Mouse (Mus musculus) stomach, embryonic 14.5 days (tissue): ENCODE measurements around the gene Csnk2a2. TPM values are rescaled to one million over a fixed set of nuclear protein-coding genes. Genes with fewer than 3 reads are reported as not detected.

Experiments
- ATAC-seq: fragments of 200-750 bp; cut with Nextera tagmentation; 2 replicates; pipeline ENCODE4 v1.8.0; 2017; ENCODE audit warnings: low read depth, moderate TSS enrichment; ENCODE audit not compliant: insufficient number of reproducible peaks, insufficient read depth, low FRiP score
- H3K27ac ChIP-seq: fragments of 300-500 bp; sonication (generic); 2 replicates; pipeline ENCODE4 v1.5.1; 2014; ENCODE audit warnings: mild to moderate bottlenecking, low read length, moderate library complexity, mixed read lengths
- H3K27me3 ChIP-seq: fragments of 300-500 bp; sonication (generic); 2 replicates; pipeline ENCODE4 v1.6.1; 2014; ENCODE audit warnings: low read length, control low read depth, mixed read lengths; ENCODE audit not compliant: control insufficient read depth, insufficient read depth
- H3K36me3 ChIP-seq: fragments of 300-500 bp; sonication (generic); 2 replicates; pipeline ENCODE4 v1.6.1; 2014; ENCODE audit warnings: mild to moderate bottlenecking, control low read depth, low read length, moderate library complexity, mixed read lengths; ENCODE audit not compliant: control insufficient read depth, insufficient read depth
- H3K4me1 ChIP-seq: fragments of 300-500 bp; sonication (generic); 2 replicates; pipeline ENCODE4 v1.6.1; 2014; ENCODE audit warnings: low read length, control low read depth, mixed read lengths; ENCODE audit not compliant: control insufficient read depth, insufficient read depth
- H3K4me2 ChIP-seq: fragments of 300-500 bp; sonication (generic); replicated peaks from 2 replicates; pipeline ENCODE4 v1.6.1; 2014; ENCODE audit warnings: low read depth, low read length, control low read depth
- H3K4me3 ChIP-seq: fragments of 300-500 bp; sonication (generic); 2 replicates; pipeline ENCODE4 v1.5.1; 2014; ENCODE audit warnings: low read depth, low read length, control low read depth
- H3K9ac ChIP-seq: fragments of 300-500 bp; sonication (generic); replicated peaks from 2 replicates; pipeline ENCODE4 v1.6.1; 2014; ENCODE audit warnings: low read depth, mild to moderate bottlenecking, control low read depth, low read length, moderate library complexity, mixed read lengths
- H3K9me3 ChIP-seq: fragments of 300-500 bp; sonication (generic); 2 replicates; pipeline ENCODE4 v1.6.1; 2016; ENCODE audit warnings: low read depth, low read length, control low read depth; ENCODE audit not compliant: control insufficient read depth
- WGBS: fragments of 180-500 bp; shearing (Covaris S2); extraction: QIAGEN DNeasy Blood & Tissue Kit; methylation state at CpG from one replicate; pipeline ENCODE4 v1.1.7; 2014; 5-methylcytosine and 5-hydroxymethylcytosine counted together
- polyA plus RNA-seq: library from polyadenylated mRNA; unstranded; fragments of >200 nt; fragmentation: Nextera tagmentation; extraction: Ambion mirVana; gene quantifications from 2 replicates; pipeline ENCODE4 v1.2.1, GENCODE M21; 2014

The Csnk2a2 gene
- polyA plus RNA-seq, 1 experiment from 2014 or later = 23.9 TPM

DNA sequence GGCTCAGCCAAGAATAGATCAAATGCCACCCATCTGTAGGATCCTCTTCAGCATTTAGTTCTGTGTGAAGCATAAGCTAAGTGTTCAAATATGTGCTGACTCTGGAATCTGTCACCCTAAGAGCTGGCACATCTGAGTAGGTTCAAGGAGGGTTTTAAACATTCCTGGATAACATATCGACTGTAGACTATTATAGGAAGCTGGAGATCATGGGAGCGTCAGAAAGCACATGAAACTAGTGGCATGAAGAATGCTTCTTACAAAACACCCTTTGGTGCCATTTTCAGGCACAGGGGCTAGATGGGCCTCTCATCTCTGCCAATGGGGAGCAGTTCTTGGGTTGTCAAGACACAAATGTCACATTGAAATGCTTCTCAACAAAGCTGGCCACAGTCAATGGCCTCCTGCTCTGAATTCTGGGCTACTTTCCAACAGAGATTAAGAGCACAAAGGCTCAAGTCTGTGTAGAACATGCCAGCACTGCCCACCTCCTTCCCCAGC is 63.0 kb downstream of the Csnk2a2 start:
- no peak overlapping the region for H3K4me2 ChIP-seq
- H3K9me3 ChIP-seq = no peaks in the 10 kb centered on the region
- no peak overlapping the region for H3K4me3 ChIP-seq
- no peak overlapping the region for H3K9ac ChIP-seq
- WGBS = 28% methylated on average over 2 of the region's 2 CpGs
- no peaks in the 10 kb centered on the region for H3K27me3 ChIP-seq
- ATAC-seq = no peak
- H3K36me3 ChIP-seq = peaks cover 12% of the 10 kb centered on the region
- peak overlapping the region; percentile 89; the same call in 1 of the 2 replicates for H3K27ac ChIP-seq
- H3K4me1 ChIP-seq = peaks cover 48% of the 10 kb centered on the region

DNA sequence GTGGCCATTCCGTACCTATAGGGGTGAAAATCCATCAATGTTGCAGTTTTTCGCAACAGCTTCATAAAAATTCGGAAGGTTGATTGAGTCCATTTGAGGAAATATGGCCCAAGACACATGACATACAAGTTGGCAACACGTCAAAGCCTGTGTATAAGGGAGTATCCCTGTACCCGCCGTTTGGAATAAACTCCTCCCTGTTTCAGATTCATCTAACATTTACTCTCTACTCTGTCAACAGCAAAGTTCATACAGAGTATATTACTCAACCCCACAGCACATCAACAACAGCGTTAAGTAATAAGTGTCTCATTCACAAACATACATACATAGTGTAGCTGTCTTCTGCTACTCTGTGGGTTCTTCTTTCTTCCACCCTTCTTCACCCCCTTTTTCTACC is 65.2 kb downstream of the Csnk2a2 start:
- Histone ChIP-seq H3K36me3 (peaks cover 32% of the 10 kb centered on the region), H3K27ac (no peak overlapping the region), H3K4me3 (no peak overlapping the region), H3K4me1 (peaks cover 36% of the 10 kb centered on the region), H3K4me2 (no peak overlapping the region), H3K9ac (no peak overlapping the region), H3K9me3 (no peaks in the 10 kb centered on the region), H3K27me3 (no peaks in the 10 kb centered on the region)
- WGBS = 77% methylated on average over 7 of the region's 7 CpGs
- ATAC-seq = no peak

DNA sequence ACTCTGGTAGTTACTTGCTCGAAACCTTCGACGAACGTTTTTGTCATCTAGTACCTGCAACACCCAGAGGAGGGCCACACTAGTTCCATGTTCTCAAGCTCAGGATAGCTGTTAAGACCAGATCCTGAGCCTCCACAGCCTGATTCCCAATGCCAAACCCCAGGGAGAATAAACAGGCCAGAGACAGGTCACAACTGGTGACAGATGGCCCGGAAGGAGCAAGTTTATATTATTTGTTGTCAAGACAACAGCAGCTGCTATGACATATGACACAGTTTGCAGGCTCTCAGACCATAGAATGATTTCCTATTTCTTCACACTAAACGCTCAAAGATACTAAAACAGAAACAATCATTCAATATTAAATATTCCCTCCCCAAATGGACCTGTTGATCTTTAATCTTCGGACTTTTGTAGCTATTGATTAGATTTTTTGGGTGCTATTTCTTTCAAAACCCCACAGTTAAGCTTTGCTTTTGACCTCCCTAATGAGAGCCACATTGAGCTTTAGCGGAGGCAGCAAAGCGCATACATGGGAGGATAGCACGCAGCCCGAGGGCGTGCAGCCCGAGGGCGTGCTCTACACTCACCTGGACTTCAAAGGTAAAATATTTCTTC is 67.5 kb downstream of the Csnk2a2 start:
- Histone ChIP-seq H3K9ac (no peak overlapping the region), H3K27me3 (no peaks in the 10 kb centered on the region), H3K4me2 (no peak overlapping the region), H3K9me3 (no peaks in the 10 kb centered on the region), H3K4me3 (no peak overlapping the region), H3K4me1 (peaks cover 16% of the 10 kb centered on the region), H3K36me3 (peaks cover 41% of the 10 kb centered on the region), H3K27ac (no peak overlapping the region)
- WGBS = 92% methylated on average over 14 of the region's 14 CpGs
- ATAC-seq = no peak

DNA sequence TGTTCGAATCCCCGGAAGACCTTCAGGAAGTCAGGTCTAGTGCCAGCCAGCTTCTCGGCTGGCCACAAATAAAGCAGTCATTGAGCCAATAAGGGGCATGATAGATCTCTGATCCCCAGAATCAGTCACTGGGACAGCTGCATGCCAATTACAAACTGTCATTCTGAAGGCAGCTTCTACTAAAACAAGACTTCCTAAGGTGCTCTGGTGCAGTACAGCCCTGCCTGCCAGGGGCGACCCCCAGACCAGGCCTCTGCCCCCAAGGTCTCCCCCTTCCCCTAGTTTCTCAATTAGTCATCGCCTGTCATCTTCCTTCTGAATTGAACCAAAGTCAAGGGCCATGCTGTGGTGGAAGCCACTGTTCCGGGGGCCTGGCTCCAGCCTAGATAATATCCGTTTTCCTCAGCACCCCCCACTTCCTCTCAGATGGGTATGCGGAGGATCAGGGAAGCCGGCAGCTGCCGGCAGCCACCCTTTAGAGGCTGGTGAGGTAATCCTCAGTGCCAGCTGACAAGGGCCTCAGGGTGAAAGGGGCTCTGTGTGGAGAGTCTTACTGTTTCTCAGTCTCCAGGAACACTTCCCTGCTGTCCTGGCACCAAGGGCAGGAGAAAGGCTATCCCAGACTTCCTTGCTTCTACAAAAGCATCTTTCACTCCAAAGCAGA is 78.4 kb downstream of the Csnk2a2 start:
- no peaks in the 10 kb centered on the region for H3K27me3 ChIP-seq
- no peaks in the 10 kb centered on the region for H3K36me3 ChIP-seq
- H3K4me3 ChIP-seq = no peak overlapping the region
- 40% methylated on average over 10 of the region's 10 CpGs for WGBS
- no peak overlapping the region for H3K4me2 ChIP-seq
- no peaks in the 10 kb centered on the region for H3K4me1 ChIP-seq
- H3K9me3 ChIP-seq = no peaks in the 10 kb centered on the region
- no peak overlapping the region for H3K9ac ChIP-seq
- H3K27ac ChIP-seq = no peak overlapping the region; the same call in 1 of the 2 replicates
- peak; percentile 28; the same call in 1 of the 2 replicates for ATAC-seq

DNA sequence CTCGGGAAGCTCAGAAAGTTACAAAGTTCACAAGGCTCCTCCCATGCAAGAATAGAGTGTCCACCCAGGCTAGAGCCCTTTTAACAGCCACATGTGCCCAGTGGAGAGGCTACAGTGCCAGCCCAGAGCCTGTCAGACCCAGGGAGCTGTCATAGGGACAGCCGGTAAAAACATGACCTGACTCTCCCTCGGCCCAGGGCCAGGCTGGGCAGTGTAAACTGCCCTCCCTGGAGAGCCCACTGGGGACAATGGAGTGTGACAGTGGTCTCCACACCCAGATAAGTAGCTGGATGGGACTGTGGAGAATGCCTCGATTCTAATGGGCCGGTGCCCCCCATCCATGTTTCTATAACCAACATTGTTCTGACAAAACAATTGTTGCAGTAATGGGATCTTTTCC is 80.3 kb downstream of the Csnk2a2 start:
- no peak for ATAC-seq
- Histone ChIP-seq H3K36me3 (no peaks in the 10 kb centered on the region), H3K27ac (no peak overlapping the region), H3K9me3 (no peaks in the 10 kb centered on the region), H3K27me3 (no peaks in the 10 kb centered on the region), H3K4me3 (no peak overlapping the region), H3K4me1 (no peaks in the 10 kb centered on the region), H3K9ac (no peak overlapping the region), H3K4me2 (no peak overlapping the region)
- 68% methylated on average over 5 of the region's 5 CpGs for WGBS

DNA sequence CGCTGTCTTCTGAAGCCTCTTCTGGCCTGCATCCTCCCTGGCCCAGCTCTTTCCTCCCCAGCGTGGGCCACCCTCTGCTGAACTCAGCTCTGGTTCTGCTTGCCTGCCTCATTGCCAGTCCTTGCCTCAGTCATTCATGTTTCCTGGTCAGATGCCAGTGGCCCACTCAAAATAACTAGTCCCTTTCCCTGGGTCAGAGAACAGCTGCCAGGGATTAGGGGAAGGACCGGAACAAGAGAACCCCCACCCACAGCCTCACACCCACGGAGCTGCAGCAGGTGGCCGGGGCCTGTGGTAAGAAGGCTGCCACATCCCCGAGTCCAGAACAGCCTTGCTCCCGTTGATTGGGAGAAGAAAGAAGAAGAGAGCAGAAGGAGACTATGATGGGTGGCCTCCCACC is 88.7 kb downstream of the Csnk2a2 start:
- H3K4me3 ChIP-seq = no peak overlapping the region
- ATAC-seq = no peak
- H3K9ac ChIP-seq = no peak overlapping the region
- H3K4me1 ChIP-seq = peaks cover 4% of the 10 kb centered on the region; the same call in 1 of the 2 replicates
- no peak overlapping the region for H3K4me2 ChIP-seq
- no peaks in the 10 kb centered on the region for H3K9me3 ChIP-seq
- no peaks in the 10 kb centered on the region for H3K27me3 ChIP-seq
- H3K27ac ChIP-seq = no peak overlapping the region
- WGBS = 69% methylated on average over 7 of the region's 7 CpGs
- H3K36me3 ChIP-seq = no peaks in the 10 kb centered on the region

DNA sequence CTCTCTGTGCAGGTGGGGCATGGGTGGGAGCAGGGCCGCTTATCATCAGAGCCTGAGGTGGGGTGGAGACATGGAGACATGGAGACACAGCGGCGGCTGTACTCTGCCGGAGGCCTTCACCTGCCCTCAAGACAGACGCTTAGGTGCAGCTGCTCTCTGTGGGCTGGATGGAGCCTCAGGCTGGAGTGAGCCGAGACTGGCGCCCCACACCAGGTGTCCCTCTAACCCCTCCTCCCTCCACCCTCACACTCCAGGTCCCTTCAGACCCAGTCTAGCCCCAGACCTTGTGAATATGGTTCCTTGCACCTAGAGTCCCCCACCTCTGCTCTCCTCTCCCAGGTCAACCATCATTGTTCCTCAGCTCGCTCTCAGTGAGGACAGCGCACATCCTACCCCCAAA is 90.7 kb downstream of the Csnk2a2 start:
- ATAC-seq = no peak
- H3K27me3 ChIP-seq = no peaks in the 10 kb centered on the region
- 77% methylated on average over 9 of the region's 9 CpGs for WGBS
- peaks cover 14% of the 10 kb centered on the region for H3K4me1 ChIP-seq
- H3K4me2 ChIP-seq = no peak overlapping the region
- no peak overlapping the region for H3K4me3 ChIP-seq
- H3K36me3 ChIP-seq = no peaks in the 10 kb centered on the region
- H3K27ac ChIP-seq = no peak overlapping the region
- no peaks in the 10 kb centered on the region for H3K9me3 ChIP-seq
- H3K9ac ChIP-seq = no peak overlapping the region

DNA sequence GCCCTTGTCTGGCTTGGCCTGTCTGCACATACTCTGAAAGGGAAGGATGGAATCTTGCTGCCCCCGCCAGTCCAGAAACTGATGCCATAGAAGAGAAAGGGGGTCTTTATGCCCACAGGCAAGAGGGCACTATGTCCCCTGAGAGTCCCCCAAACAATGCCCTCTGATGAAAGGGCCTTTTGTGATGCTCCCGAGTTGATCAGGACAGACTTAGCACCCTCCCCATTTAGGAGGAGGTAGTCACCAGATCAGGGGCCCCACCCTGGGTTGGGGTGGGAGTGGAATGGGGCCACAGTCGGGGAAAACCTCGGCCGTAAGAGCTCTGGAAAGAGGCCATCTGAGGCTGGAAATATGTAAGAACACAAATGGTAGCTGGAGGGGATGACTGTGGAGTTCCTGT is 92.6 kb downstream of the Csnk2a2 start:
- H3K4me2 ChIP-seq = no peak overlapping the region
- no peaks in the 10 kb centered on the region for H3K9me3 ChIP-seq
- no peak overlapping the region for H3K4me3 ChIP-seq
- H3K4me1 ChIP-seq = peaks cover 14% of the 10 kb centered on the region
- H3K27me3 ChIP-seq = no peaks in the 10 kb centered on the region
- no peak for ATAC-seq
- no peak overlapping the region for H3K9ac ChIP-seq
- 57% methylated on average over 5 of the region's 5 CpGs for WGBS
- H3K27ac ChIP-seq = peak overlapping the region; percentile 30; the same call in 1 of the 2 replicates
- no peaks in the 10 kb centered on the region for H3K36me3 ChIP-seq
